Mouse (Mus musculus): ENCODE measurements around the gene Hipk2.
"Not testable (repeated sequence)": the region's sequence is repeated elsewhere in the genome, so short reads cannot be mapped to it uniquely, and the experiment has no call there.

Hipk2 gene

GRCm38 (mm10) chr6:38703526-38703925, 172.4 kb downstream of the Hipk2 start:
- DNase-seq (ENCODE audit: low spot score in 2 of 2): no peak

GRCm38 (mm10) chr6:38702810-38703399, 173.1 kb downstream of the Hipk2 start:
- no peak for DNase-seq (ENCODE audit: low spot score in 2 of 2)

DNA sequence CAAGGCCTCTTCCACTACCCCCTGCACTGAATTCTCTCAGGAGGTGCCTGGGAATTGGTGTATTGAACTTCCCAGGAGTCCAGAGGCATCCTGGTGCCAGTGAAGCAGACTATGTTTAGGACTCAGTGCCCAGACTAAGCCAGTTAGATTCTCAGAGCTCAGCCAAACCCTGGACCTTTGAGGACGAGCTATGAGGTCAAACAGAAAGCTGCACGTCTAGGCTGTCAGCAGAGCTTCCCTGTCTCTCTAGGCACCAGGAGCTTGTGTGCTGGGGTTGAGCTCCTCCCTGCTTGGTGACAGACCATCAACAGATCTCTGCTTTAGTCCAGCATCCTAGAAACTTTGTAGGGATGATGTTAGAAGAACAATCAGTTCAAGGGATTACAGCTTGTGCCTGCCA, 174.5 kb downstream of the Hipk2 start:
- DNase-seq (ENCODE audit: low spot score in 2 of 2): no peak

DNA sequence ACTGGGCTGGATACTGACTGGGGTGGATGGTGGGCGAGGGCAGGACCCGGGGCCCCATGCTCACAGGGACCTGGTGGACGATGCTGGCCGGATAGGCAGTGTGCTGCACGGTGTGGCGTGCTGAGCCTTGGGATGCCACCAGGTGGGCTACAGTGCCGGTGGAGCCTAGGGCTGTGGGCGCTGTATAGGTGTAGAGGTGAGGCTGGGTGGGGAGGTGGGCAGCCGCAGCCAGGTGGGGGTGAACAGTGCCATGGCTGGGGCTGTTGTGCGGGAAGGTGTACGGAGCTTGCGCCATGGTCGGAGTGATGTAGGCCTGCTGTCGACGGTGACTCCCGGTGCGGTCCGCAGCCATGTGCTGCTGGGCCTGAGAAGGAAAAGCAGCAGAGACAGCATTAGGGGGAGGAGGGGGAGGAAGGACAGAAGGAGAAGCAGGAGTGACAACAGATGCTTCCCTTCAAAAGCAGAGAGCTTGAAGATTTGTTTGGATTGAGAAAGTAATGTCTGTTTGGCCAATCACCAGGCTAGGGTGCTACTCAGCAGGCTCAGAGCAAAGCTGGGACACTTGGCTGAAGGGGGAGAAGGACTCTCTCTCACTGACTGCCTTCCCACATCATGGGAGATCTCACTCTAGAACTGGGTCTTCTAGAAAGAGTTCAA, 177.6 kb downstream of the Hipk2 start:
- DNase-seq (ENCODE audit: low spot score in 2 of 2): no peak

GRCm38 (mm10) chr6:38696570-38696969, 179.4 kb downstream of the Hipk2 start:
- DNase-seq (ENCODE audit: low spot score in 2 of 2): no peak

- peak; percentile 75 to 82 for DNase-seq (ENCODE audit: low spot score in 2 of 2)
These were observed 180.4 kb downstream of the Hipk2 start for GRCm38 (mm10) chr6:38695380-38696054.

DNA sequence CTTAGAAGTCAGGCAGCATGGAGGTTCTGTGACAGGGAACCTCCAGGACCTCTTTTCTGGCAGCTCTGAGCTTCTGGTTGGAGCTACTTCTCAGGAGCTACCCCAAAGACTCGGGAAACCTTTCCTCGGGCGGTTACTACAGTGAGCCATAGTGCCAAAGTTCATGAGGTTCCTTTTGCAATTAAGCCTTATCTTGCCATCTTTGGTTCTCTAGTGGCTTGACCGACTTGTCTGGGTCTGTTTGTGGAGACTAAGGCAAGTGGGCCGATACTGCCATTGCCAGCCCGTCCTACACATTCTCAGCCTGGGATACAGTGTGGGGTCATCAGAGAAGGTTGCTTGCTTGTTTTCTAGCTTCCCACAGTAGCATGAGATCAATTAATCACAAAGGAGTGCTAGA, 183.4 kb downstream of the Hipk2 start:
- no peak for DNase-seq (ENCODE audit: low spot score in 2 of 2)

DNA sequence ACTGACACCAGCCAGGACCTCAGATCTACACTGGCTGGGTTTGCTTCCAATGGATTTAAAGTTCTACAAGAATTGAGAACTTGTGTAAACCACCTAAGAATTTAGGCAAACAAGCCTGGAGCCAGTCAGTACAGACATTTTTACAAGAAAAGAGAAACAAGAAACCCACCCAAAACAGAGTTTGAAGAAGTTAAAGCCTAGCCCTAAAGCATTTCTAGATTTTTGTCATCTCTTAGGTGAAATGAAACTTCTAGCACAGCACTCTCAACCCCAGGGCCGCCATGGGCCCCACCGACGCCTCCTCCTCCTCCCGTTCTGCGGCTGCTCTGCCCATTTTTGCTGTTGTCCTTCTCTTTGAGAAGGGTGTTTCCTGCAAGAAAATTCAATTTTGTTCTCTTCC, 184.9 kb downstream of the Hipk2 start:
- DNase-seq (ENCODE audit: low spot score in 2 of 2): no peak

DNA sequence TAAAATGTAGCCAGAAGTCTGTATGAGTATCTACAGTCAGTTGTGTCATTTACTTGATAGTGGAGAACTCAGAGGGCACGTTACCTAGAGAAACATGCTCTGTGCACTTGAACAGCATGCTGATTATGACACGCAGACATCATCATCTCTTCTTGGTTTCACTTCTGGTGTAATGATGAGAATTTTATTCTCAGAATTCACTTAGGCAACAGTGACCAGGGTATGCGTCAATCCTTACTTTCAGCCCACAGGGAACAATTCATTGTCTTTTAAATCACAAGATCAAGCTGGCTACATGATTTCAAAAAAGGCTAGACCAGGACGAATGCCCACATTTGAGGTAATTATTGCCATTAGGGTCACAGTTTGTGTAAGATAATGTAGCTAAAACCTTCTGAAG, 185.3 kb downstream of the Hipk2 start:
- no peak for DNase-seq (ENCODE audit: low spot score in 2 of 2)

- no peak for DNase-seq (ENCODE audit: low spot score in 2 of 2)
These were observed 187.1 kb downstream of the Hipk2 start for GRCm38 (mm10) chr6:38688841-38689240.

- DNase-seq (ENCODE audit: low spot score in 2 of 2): peak in 1 of 2 experiments; percentile 46
These were observed 188.7 kb downstream of the Hipk2 start for GRCm38 (mm10) chr6:38687216-38687615.

GRCm38 (mm10) chr6:38682532-38682931, 193.4 kb downstream of the Hipk2 start:
- DNase-seq (ENCODE audit: low spot score in 2 of 2): no peak

DNA sequence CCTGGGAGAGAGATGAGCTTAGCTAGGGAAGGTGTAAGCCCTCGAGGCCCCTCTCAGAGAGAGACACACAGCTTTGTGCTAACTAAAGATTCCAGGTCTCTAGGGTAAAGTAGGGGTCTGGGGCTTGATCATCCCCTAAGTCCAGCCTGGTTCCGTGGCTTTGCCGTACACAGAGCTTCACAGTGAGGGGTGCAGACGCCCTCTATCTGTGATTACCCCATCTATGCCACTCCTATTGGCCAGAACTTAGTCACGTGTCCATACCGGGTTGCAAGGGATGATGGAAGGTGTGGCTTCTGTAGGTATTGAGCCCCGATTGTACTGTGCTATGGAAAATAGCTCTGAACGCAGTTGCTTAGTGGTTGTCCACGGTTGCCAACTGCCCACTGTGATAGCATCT, 198.3 kb downstream of the Hipk2 start:
- DNase-seq (ENCODE audit: low spot score in 2 of 2): no peak

- DNase-seq (ENCODE audit: low spot score in 2 of 2): no peak
These were observed 199.2 kb downstream of the Hipk2 start for GRCm38 (mm10) chr6:38676723-38677122.

- DNase-seq (ENCODE audit: low spot score in 2 of 2): no peak
These were observed 199.7 kb downstream of the Hipk2 start for GRCm38 (mm10) chr6:38676217-38676616.

- DNase-seq (ENCODE audit: low spot score in 2 of 2): no peak
These were observed 204.0 kb downstream of the Hipk2 start for GRCm38 (mm10) chr6:38672011-38672410.

GRCm38 (mm10) chr6:38671270-38671669, 204.7 kb downstream of the Hipk2 start:
- DNase-seq (ENCODE audit: low spot score in 2 of 2): no peak

- not testable (repeated sequence) for DNase-seq (ENCODE audit: low spot score in 2 of 2)
These were observed 205.5 kb downstream of the Hipk2 start for GRCm38 (mm10) chr6:38670488-38670887.

- no peak for DNase-seq (ENCODE audit: low spot score in 2 of 2)
These were observed 206.4 kb downstream of the Hipk2 start for GRCm38 (mm10) chr6:38669580-38669979.

GRCm38 (mm10) chr6:38662714-38663615, 213.0 kb downstream of the Hipk2 start, which contains the start of gene Clec2l:
Gene Clec2l, plus strand, starts transcription at chr6:38663069.
- peak in 1 of 2 experiments; percentile 42 for DNase-seq (ENCODE audit: low spot score in 2 of 2)

DNA sequence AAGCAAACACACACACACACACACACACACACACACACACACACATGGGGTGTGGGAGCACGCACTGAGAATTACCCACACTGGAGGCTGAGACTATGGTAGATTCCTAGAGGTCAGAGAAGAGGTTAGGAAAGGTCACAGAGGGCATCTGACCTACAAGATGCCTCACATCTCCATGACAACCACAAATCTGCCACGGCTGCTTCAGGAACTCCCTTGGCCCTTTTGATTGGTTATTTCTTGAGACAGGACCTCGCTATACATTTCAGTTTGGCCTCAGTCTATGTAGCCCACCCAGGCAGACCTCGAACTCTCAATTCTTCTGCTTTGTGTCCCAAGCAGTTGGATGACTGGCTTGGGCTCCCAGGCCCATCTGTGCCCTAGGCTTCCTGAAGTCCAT, 214.3 kb downstream of the Hipk2 start:
- no peak for DNase-seq (ENCODE audit: low spot score in 2 of 2)

All from cerebellum, postnatal 4 days (tissue).